Mouse (Mus musculus): ENCODE measurements around the gene Hemk1. TPM values are rescaled to one million over a fixed set of nuclear protein-coding genes. Genes with fewer than 3 reads are reported as not detected.
A peak's percentile ranks its signal among the peaks of the same experiment; 100 is the strongest.

The Hemk1 gene
- polyA plus RNA-seq, 2 experiments from 2014 or later, result 27.8 to 29.1 TPM

- no peak for ATAC-seq
These were observed 5.2 kb upstream of the Hemk1 start for GRCm38 (mm10) chr9:107343146-107343943.

GRCm38 (mm10) chr9:107342201-107342709, 4.1 kb upstream of the Hemk1 start:
- ATAC-seq, result no peak

GRCm38 (mm10) chr9:107340911-107341645, 2.9 kb upstream of the Hemk1 start:
- ATAC-seq, result no peak

- peak; percentile 72 for ATAC-seq
These were observed 2.2 kb upstream of the Hemk1 start, which contains the start of gene 6430571L13Rik for GRCm38 (mm10) chr9:107340267-107340859. Gene 6430571L13Rik, plus strand, starts transcription at chr9:107340602.

- no peak for ATAC-seq
These were observed 1.8 kb downstream of the Hemk1 start for GRCm38 (mm10) chr9:107336386-107336785.

- peak; percentile 28 for ATAC-seq
These were observed 2.2 kb downstream of the Hemk1 start for GRCm38 (mm10) chr9:107335909-107336308.

- ATAC-seq, result no peak
These were observed 3.1 kb downstream of the Hemk1 start for GRCm38 (mm10) chr9:107335046-107335445.

- ATAC-seq, result peak; percentile 65
These were observed 3.8 kb downstream of the Hemk1 start for GRCm38 (mm10) chr9:107334356-107334755.

- peak; percentile 22 for ATAC-seq
These were observed 4.5 kb downstream of the Hemk1 start for GRCm38 (mm10) chr9:107333686-107334085.

GRCm38 (mm10) chr9:107330791-107331190, 7.4 kb downstream of the Hemk1 start:
- ATAC-seq, result no peak

GRCm38 (mm10) chr9:107327879-107328620, 10.1 kb downstream of the Hemk1 start:
- no peak for ATAC-seq

GRCm38 (mm10) chr9:107325904-107326303, 12.2 kb downstream of the Hemk1 start:
- ATAC-seq, result no peak

GRCm38 (mm10) chr9:107324799-107325561, 13.2 kb downstream of the Hemk1 start:
- ATAC-seq, result peak; percentile 17

GRCm38 (mm10) chr9:107323558-107323957, 14.6 kb downstream of the Hemk1 start:
- peak; percentile 71 for ATAC-seq

GRCm38 (mm10) chr9:107322461-107323050, 15.6 kb downstream of the Hemk1 start:
- no peak for ATAC-seq

GRCm38 (mm10) chr9:107315791-107316190, 22.4 kb downstream of the Hemk1 start:
- no peak for ATAC-seq

GRCm38 (mm10) chr9:107313926-107314325, 24.2 kb downstream of the Hemk1 start:
- no peak for ATAC-seq

GRCm38 (mm10) chr9:107312811-107313584, 25.2 kb downstream of the Hemk1 start:
- peak; percentile 87 for ATAC-seq

- no peak for ATAC-seq
These were observed 28.6 kb downstream of the Hemk1 start for GRCm38 (mm10) chr9:107309600-107309999.

- ATAC-seq, result no peak
These were observed 29.0 kb downstream of the Hemk1 start for GRCm38 (mm10) chr9:107309171-107309570.
